Mouse (Mus musculus) urinary bladder, adult 2 months (tissue): ENCODE results near the gene Catsperz. TPM values are rescaled to one million over a fixed set of nuclear protein-coding genes. Genes with fewer than 3 reads are reported as not detected.
A peak's percentile ranks its signal among the peaks of the same experiment; 100 is the strongest.
"Not testable (repeated sequence)": the region's sequence is repeated elsewhere in the genome, so short reads cannot be mapped to it uniquely, and the experiment has no call there.

Source experiments
- DNase-seq: peaks from one replicate; pipeline ENCODE4 v3.0.0; 2022; ENCODE audit warnings: low spot score
- polyA plus RNA-seq: library from polyadenylated mRNA; depleted of rRNA; stranded (reverse); fragments of >200 nt; gene quantifications from 2 replicates; pipeline ENCODE4 v1.2.3, GENCODE M21; 2012

Gene Catsperz
- polyA plus RNA-seq, 1 experiment, result 4.1 TPM

DNA sequence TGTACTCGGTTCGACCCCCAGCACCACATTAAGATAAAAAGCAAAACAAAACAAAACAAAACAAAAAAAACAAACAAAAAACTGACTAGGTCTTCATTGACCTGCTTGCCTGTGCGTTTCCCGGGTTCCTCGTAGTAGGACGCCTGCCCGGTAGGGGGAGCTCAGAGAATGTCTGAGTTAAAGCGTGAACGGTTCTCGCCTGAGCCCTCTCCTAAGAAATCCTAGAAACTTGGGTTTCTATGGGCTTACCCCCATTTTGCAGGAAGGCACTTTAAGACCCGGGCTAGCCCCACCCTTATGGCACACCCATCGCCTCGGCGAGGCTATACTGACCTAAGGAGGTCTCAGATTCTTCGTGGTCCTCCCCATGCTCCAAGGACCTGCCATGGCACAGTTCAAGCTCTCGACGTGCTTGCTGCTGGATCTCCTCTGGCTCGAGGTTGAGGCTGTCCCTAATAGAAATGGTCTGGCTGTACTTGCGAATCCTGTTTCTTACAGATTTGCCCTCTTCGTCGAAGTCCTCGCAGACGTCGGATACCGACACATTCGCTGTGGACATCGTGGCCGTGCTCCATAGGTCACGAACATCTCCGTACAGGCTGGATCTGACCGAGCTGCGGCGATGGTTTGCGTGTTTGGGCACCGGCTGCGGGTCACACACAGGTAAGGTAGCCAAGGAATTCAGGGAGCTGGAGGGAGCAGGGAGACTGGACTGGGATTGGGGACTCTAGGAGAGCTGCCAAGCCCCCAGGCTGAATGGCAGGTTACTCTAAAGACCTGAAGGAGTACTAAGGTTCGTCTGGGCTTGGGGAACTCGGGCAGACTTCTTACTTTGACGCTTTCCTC lies 496 bp downstream of the Catsperz start:
- peak; percentile 72 for DNase-seq

DNA sequence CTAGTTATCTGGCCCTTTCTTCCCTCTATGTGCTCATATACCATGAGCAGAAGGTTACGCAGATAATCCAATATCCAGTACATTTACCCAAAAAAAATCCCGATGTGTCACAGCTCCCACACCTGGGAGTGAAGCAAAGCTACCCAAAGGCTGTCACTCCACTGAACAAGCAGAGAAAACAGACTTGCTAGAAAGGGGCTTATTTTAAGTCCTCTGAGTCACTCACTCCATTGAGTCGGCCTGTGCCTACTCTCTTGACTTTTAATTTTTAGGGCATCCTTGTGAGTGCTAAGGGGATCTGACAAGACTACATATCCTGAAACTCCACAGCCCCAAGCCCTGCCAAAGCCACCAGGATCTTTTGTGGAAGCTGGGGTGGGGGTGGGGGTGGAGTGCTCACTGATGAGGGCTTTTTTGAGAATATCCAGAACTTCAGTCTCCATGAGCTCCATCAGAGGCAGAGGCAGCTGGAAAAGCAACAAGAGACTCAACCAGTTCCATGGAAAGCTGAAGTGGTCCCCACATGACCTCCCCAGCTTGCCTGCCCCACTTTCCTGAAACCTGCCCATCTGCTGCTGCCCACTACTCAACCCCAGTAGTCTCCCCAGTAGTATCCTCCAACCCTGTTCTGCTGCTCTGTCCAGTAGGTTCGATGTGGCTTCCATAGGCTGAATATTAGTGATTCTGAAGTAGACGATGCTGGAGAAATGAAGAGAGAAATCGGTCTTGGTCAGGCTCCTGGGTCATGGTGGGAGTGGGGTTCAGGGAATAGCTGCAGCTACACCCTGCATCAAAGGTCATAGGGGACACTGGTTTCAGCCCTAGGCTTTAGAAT lies 2.1 kb downstream of the Catsperz start:
- DNase-seq, result no peak

DNA sequence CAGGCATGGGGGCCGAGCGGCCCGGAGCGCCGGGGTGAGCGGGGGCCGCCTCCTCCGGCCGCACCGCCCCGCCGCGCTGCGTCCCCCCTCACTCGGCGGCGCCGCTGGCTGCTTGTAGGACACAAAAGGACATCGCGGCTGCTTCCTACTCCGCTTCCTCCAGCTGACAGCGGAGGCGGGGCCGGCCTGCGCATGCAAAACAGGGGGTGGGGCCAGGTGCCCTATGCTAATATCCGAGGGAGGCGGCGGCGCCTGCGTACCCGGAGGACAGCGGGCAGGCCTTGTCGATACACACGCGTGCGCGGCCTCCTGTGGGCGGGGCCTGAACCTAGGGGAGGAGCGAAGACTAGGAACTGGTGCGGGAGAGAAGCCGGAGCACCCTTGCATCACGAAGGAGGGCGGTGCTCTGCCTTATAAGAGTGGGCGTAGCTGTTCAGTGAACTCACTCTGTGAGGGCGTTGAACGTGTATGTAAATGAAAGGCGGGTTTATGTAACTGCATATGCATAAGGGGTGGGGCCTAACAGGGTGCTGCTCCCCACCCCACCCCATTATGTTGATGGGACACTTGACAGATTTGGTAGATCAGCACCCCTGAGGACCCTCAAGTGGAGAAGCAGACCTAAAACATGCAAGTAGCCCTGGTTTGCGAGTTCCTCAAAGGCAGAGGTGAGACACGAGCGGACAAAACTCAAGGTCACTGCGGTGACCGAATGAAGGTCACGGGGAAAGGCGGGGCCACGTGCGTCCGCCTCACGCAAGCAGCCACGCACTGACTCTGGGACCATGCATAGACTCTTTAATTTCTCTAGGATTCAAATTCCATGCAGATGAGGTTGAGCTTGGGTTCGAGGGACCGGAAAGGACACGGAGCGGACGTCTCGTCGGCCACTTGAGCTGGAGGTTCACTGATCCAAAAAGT lies 3.3 kb downstream of the Catsperz start, which contains the start of gene Esrra:
Gene Esrra (minus strand): TSS at position 167 of the 921 bp plus-strand sequence.
- peak; percentile 97 for DNase-seq

DNA sequence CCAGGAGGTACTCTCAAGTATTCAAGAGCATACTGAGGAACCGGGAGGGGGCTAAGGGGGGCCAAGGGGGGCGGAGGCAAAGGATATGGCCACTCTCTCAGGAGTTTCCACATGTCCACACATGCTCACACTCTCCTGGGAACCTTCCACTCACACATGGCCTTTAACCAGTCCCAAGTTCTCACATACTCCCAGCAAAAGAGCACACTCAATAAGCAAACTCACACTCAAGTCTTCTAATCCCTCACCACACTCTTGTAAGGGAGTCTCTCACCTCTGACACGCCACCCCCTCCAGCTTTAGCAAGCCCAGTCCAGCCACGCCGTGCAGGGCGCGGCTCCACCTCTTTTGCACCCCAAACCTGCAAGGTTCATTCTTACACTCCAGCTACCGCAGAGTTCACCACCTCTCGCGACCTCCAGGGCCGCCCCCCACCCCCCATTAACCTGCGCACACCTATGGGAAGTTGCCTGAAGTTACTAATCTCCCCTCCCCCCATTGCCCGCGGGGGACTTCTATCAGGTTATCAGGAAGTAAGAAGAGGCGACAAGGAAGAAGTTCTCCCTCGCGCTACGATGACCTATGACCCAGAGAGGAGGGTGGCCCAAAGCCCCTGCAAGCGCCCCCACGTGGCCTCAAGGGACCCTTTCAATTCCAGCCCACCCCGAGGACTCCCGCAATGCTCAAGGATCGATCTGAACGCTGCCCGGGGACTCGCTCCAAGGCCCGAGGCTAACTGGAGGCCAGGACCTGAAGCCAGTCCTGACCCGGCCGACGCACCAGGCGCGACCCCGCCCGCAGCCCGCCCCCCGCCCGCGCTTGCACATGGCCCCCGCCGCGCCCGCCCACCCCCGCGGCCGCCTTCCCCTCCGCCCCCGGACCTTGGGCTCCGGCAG lies 4.2 kb downstream of the Catsperz start:
- peak; percentile 52 for DNase-seq

DNA sequence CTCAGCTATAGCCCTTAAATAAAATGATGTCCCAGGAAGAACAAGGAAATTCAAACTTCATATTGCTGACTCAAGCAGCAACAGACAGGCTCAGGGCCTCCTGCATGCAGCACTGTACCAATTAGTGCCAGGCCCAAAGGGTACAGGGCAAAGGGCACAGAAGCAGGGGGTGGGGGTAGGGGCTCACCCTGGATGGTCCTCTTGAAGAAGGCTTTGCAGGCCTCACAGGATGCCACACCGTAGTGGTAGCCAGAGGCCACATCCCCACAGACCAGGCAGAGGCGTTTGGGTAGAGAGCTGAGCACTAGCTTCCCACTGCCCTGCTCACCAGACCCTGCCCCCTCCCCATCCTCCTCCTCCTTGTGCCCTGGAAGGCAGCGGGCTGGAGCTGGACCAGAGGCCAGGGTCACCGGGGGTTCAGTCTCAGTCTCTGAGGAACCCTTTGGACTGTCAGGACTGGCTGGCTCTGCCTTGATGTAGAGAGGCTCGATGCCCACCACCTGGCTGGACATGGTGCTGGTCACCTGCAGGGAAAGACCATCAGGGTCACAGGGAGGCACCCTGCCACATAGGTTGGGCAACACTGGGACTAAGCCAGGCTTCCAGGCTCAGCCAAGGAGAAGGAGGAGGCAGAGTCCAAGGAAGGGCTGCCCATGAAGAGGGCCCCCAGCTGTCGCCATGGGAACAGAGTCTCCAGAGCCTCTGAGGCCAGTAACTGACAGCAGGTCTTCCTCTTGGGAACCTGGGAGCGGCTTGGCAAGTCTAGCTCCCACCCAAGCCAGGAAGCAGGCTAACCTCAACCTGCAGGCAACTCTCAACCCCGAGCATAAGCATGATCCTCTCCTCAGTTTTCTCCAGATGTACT lies 5.1 kb downstream of the Catsperz start:
- peak; percentile 50 for DNase-seq

DNA sequence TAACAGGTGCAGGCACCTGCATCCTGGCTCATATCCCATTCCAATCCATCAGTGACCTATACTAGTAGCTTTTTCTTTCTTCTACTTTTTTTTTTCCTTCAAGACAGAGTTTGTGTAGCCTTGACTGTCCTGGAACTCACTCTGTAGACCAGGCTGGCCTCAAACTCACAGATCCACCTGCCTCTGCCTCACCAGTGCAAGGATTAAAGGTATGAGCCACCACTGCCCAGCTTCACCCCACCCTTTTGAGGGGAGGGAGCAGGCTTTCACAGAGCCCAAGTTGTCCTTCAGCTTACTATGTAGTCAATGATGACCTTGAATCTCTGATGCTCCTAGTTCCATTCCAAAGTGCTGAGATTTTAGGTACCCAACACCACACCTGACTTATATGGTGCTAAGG lies 5.7 kb downstream of the Catsperz start:
- DNase-seq, result no peak

DNA sequence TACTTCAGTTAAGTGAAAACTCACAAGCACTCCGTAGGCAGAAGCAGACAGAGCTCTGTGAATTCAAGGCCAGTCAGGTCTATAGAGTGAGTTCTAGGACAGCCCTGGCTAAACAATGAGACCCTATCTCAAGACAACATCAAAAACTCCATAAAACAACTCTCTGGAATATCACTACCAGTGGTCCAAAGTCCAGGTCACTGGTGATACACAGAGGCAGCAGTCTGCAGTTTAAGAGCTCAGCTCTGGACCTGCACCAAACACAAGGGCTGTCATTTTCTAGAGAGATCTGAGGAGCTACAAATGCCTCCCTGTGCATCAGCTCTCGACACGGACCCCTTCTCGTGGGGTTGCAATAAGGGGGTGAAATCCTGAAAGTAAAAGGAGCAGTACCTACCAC lies 6.9 kb downstream of the Catsperz start:
- no peak for DNase-seq

DNA sequence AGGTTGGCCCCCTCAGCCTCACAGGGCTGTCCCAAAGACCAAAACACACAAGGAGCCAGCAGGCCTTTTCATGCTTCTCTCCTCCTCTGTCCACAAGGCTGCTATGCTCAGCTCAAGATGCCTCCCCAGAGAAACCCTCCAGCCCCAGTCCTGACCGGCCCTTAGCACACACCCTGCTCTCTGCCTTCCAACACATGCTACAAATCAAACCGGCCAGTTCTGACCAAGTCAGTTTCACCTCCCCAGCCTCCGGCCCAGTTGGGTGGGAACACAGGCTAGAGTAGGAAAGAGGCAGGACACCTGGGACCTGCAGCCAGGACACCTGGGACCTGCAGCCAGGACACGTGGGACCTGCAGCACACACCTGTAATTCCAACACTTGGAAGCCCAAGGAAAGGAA lies 8.7 kb downstream of the Catsperz start:
- no peak for DNase-seq

DNA sequence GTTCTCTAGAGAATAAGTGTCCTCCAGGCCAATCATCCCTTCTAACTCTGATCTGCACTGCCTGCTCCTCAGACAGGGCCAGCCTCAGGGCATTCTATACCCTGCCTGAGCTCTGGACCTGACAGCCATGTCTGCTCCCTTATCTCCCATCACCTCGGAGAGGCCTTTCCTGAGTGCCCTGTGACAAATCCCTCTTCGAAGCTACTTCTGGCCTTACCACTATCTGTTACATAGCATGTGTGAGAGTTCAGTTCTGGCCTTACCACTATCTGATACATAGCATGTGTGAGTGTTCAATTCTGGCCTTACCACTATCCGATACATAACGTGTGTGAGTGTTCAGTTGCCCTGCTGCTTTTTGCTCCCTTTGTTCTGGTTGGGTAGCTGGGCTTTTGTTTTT lies 9.9 kb downstream of the Catsperz start:
- DNase-seq, result no peak

DNA sequence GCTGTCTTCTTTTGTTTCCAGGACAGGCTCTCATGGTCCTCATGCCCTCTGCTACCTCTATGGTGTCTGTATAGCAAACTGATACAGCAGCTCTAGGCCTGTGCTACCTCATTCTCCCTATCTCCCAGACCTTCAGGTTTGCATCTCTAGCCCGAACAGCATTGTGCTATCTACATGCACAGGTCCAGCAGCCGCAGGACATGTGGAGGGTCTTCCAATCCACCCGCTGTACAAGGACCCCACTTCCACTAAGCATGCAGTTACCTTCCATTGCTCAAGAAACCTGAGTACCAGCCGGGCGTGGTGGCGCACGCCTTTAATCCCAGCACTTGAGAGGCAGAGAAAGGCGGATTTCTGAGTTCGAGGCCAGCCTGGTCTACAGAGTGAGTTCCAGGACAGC lies 10.6 kb downstream of the Catsperz start:
- DNase-seq, result no peak

DNA sequence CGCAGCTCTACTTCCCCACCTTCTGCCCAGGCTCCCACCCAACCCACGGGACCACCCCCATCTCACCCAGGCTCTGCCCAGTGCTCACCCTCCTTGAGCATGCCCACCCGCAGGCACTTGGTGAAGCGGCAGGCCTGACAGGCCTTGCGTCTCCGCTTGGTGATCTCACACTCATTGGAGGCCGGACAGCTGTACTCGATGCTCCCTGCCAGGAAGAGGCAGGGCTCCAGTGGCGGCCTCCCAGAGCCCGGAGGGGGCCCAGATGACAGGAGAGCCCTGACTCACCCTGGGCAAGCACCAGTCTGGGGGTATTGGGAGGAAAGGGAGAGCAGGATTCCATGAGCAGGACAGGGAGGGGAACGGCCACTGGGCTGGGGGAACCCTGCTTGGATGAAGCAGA lies 11.2 kb downstream of the Catsperz start:
- DNase-seq, result no peak

DNA sequence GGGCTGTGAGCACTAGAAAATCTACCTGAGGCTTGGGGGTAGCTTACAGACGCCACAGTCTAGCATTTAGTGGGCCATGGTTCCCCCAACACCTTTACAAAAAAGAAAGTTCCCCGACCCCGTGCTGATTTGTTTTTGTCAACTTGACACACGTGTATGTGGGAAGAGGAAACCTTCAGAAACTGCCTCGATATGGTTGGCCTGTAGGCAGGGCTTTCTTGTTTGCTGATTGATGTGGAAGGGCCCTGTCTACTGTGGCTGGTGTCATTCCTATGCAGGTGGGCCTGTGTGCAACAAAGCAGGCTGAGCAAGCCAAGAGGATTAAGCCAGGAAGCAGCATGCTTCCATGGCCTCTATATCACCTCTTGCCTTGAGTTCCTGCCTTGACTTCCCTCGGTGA lies 12.1 kb downstream of the Catsperz start:
- no peak for DNase-seq

DNA sequence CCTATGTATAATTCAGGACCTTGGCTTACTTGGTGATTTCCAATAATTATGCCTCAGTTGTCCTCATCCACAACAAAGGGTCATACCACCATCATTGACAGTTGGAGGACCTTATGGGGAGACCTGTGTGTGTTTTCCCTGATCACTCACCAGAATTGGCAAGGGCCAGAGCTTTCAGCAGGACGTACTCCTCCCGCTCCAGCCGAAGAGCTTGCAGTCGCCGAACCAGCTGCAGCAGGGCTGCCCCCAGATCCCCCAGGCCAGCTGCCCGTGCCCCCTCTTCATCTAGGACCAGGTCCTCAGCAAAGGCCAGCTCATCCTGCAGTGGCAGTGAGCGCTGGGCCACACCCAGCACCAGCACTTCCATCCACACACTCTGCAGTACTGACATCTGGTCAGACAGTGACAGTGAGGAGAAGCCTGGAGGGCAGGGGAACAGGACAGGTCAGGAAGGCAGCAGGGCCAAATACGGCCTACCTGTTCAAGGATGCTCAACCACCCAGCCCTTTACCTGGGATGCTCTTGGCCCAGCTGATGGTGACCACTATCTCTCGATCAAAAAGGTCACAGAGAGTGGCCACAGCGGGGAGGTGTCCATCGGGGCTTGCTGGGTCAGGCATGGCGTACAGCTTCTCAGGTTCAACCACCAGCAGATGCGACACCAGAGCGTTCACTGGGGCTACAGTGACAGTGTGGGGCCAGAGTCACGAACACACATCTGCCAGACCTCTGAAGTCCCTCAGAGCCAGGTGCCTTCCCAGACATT lies 12.8 kb downstream of the Catsperz start:
- no peak for DNase-seq

DNA sequence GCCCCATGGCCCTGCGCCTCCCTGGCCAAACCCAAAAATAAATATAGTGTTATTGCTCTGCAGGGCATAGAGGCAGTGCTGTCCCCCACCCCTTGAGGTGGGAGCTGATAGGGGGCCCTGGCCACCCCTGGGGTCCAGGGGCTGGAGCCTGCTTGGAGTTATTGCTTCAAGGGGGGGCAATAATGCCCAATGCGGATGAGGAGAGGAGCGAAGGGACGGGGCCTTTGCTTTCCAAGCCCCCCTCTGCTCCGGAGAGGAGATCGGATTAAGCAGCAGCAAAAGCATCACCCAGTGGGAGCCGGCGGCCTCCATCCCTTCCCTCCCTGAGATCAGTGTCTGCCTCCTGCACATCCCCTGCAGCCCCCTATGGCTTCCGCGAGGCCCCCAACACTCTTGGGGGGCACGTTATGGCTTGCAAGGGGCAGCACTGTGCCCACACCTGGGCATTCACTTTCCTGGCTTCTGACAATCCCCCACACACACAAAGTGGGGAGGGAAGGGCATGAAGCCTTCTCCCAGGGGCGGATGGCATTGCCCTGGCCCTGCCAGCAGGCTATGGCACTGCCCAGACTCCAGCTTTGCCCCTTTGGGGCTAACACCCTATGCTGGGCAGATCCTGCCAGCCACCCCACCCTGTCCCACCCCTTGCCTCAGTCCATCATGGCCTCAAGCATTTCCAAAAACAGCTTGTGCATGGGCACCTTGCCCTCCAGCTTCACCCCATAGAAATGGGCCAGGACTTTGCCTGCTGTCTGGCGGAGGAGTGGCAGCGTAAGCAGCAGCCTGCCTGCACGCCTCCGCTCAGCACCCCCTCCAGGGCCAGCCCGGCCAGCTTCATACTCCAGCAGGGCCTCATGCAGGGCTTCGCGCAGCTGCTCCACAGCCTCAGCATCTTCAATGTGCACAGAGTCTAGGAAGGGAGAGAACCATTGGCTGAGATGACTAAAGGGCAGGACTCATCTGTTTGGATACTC lies 13.8 kb downstream of the Catsperz start:
- DNase-seq, result no peak

DNA sequence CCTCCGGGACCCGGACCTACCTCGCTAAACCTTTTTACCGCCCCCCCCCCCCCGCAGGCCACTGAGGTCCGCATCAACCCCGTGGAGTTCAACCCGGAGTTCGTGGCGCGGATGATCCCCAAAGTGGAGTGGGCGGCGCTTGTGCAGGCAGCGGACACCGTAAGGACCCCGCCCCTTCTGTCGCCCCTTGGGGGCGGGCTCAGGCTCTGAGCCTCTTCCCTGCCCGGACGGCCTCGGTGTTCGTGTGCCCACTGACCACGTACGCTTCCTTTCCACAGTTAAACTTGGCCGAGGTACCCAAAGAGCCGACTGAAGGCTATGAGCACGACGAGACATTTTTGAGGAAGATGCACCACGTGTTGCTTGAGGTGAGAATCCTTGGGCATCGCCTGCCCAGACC lies 14.9 kb downstream of the Catsperz start:
- not testable (repeated sequence) for DNase-seq

DNA sequence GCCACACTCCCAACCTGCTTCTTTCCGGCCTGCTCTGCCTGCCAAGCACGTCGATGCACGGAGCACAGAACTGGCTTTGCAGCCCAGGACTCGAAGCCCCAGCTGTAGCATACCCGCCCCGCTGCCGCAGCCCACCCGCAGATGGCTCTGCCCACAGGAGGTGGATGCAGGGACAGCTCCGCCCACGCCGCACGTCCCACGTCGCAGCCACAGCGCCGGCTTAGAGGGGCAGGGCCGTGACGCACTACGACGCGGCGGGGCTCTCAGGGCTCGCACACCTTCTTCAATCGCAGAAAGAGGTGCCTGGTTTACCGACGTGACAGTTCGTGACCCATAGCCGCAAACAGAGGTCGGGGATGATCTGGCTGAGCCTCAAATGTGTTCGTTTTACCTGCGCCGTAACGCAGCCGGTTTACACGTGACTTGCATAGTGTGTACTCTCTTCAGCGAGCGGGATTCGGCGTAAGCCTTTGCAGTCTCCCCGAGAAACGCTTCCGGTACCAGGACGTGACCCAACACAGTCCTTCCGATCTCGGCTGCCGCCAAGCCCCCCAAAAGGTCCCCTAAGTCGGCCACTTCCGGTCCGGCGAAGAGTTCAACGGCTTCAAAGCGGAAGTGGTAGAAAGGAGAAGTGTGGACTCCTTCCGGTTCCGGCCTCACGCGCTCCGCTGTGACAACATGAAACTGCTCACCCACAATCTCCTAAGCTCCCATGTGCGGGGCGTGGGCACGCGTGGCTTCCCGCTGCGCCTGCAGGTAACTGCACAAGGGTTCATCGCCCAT lies 15.5 kb downstream of the Catsperz start, which contains the start of the genes Trmt112 and Prdx5:
Gene Trmt112 (plus strand): TSS at position 192 of the 783 bp plus-strand sequence.
Gene Prdx5 (minus strand): TSS at position 600 of the 783 bp plus-strand sequence.
- peak; percentile 81 for DNase-seq

DNA sequence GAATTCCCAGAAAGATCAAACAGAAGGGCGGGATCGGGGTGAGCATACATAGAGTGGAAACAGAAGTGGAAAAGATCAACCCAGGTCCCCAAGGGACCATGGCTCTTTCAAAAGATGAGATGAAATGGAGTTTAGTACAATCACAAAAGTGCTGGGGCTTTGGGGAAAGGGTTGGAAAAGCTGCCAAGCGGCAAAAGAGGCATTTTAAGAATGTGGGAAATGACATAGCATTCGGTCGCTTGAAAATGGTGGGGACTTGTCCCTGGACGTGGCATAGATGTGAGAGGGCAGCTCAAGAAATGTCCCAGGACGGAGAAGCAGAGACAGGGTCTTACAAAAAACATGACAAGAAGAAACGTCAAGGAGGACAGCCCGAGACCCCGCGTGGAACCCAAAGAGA lies 16.2 kb downstream of the Catsperz start:
- DNase-seq, result no peak
